Mouse (Mus musculus) liver, postnatal 0 days (tissue): ENCODE data around the gene Atp6v1g2. TPM values are rescaled to one million over a fixed set of nuclear protein-coding genes. Genes with fewer than 3 reads are reported as not detected.
A peak's percentile ranks its signal among the peaks of the same experiment; 100 is the strongest.

ENCODE experiments used
- ATAC-seq: fragments of 200-750 bp; cut with Nextera tagmentation; 2 replicates; pipeline ENCODE4 v1.8.0; 2017; ENCODE audit warnings: mild to moderate bottlenecking, moderate library complexity
- DNase-seq: peaks from one replicate; pipeline ENCODE4 v3.0.0-alpha.2; 2016
- H3K27ac ChIP-seq: fragments of 300-500 bp; sonication (generic); 2 replicates; pipeline ENCODE4 v1.5.1; 2014; ENCODE audit warnings: antibody characterized with exemption, moderate library complexity, mild to moderate bottlenecking, low read depth
- H3K27me3 ChIP-seq: fragments of 300-500 bp; sonication (generic); 2 replicates; pipeline ENCODE4 v1.6.1; 2014; ENCODE audit warnings: low read length, control low read depth, mixed read lengths; ENCODE audit not compliant: insufficient read depth
- H3K36me3 ChIP-seq: fragments of 300-500 bp; sonication (generic); replicated peaks from 2 replicates; pipeline ENCODE4 v1.6.1; 2014; ENCODE audit warnings: mild to moderate bottlenecking, control low read depth, low read length, moderate library complexity, mixed read lengths; ENCODE audit not compliant: insufficient read depth
- H3K4me1 ChIP-seq: fragments of 300-500 bp; sonication (generic); 2 replicates; pipeline ENCODE4 v1.6.1; 2014; ENCODE audit warnings: antibody characterized with exemption, mild to moderate bottlenecking, control low read depth; ENCODE audit not compliant: insufficient read depth
- H3K4me2 ChIP-seq: fragments of 300-500 bp; sonication (generic); 2 replicates; pipeline ENCODE4 v1.6.1; 2014; ENCODE audit warnings: low read depth, mild to moderate bottlenecking, low read length, moderate library complexity, mixed read lengths
- H3K4me3 ChIP-seq: fragments of 300-500 bp; sonication (generic); 2 replicates; pipeline ENCODE4 v1.5.1; 2014; ENCODE audit warnings: low read depth, low read length
- H3K9ac ChIP-seq: fragments of 300-500 bp; sonication (generic); replicated peaks from 2 replicates; pipeline ENCODE4 v1.6.1; 2014; ENCODE audit warnings: mild to moderate bottlenecking, moderate library complexity
- H3K9me3 ChIP-seq: fragments of 300-500 bp; sonication (generic); 2 replicates; pipeline ENCODE4 v1.6.1; 2016; ENCODE audit warnings: mild to moderate bottlenecking, control low read depth, low read length, mixed read lengths
- CTCF ChIP-seq: sonication (generic); IDR thresholded peaks from 2 replicates; pipeline ENCODE4 v1.5.1; 2016; ENCODE audit warnings: antibody characterized with exemption, low read depth
- EP300 ChIP-seq: IDR thresholded peaks from 2 replicates; pipeline ENCODE4 v1.6.1; 2016; ENCODE audit warnings: antibody characterized with exemption, low read depth, mild to moderate bottlenecking
- WGBS: fragments of 180-500 bp; shearing (Covaris S2); extraction: QIAGEN DNeasy Blood & Tissue Kit; methylation state at CpG from one replicate; pipeline ENCODE4 v1.1.7; 2014; ENCODE audit not compliant: insufficient replicate concordance; 5-methylcytosine and 5-hydroxymethylcytosine counted together
- polyA plus RNA-seq: library from polyadenylated mRNA; unstranded; fragments of >200 nt; fragmentation: Nextera tagmentation; extraction: Ambion mirVana; gene quantifications from 2 replicates; pipeline ENCODE4 v1.2.1, GENCODE M21; 2015

The Atp6v1g2 gene
- polyA plus RNA-seq, 1 experiment from 2014 or later, result 1.3 TPM

- Histone ChIP-seq H3K4me1 (peaks cover 16% of the 10 kb centered on the region), H3K4me2 (peak overlapping the region; percentile 80), H3K27ac (peak overlapping the region; percentile 78), H3K36me3 (no peaks in the 10 kb centered on the region; the same call in 1 of the 2 replicates), H3K9ac (peak overlapping the region; percentile 35), H3K27me3 (peaks cover 13% of the 10 kb centered on the region), H3K4me3 (peak overlapping the region; percentile 44), H3K9me3 (no peaks in the 10 kb centered on the region)
- peak; percentile 27; the same call in 1 of the 2 replicates for ATAC-seq
- no peak for DNase-seq
- WGBS, result 34% methylated on average over 19 of the region's 19 CpGs
- TF ChIP-seq CTCF, result no peak
- no peak for TF ChIP-seq EP300
Measured at GRCm38 (mm10) chr17:35194844-35195630, 38.4 kb upstream of the Atp6v1g2 start.

DNA sequence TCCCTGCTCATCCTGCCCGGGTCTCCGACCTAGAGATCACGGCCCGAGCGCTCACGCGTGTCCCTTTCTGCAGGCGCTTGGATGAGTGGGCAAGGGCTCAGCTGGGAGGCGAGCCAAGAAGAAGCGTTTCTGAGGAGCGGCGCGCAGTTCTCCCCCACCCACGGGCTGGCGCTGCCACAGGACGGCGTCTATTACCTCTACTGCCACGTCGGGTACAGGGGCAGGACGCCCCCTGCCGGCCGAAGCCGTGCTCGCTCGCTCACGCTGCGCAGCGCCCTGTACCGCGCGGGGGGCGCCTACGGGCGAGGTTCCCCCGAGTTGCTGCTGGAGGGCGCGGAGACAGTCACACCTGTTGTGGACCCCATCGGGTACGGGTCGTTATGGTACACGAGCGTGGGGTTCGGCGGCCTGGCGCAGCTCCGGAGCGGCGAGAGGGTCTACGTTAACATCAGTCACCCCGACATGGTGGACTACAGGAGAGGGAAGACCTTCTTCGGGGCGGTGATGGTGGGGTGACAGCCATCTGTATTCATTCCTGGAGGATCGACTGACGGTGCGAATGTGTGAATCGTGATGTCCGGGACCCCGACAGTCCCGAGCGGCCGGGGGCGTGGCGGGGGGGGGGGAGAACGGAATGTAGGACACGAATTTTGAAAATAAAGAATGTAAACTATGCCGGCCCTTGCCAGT, 37.7 kb upstream of the Atp6v1g2 start:
- DNase-seq (peak; percentile 88), ATAC-seq (peak; percentile 82)
- H3K4me2 ChIP-seq, result peak overlapping the region; percentile 80
- 1% methylated on average over 57 of the region's 66 CpGs for WGBS
- peak; percentile 98 for TF ChIP-seq CTCF
- no peak for TF ChIP-seq EP300
- H3K27me3 ChIP-seq, result peaks cover 16% of the 10 kb centered on the region
- no peaks in the 10 kb centered on the region; the same call in 1 of the 2 replicates for H3K36me3 ChIP-seq
- H3K27ac ChIP-seq, result peak overlapping the region; percentile 78; the same call in 1 of the 2 replicates
- H3K4me3 ChIP-seq, result peak overlapping the region; percentile 44
- peaks cover 16% of the 10 kb centered on the region for H3K4me1 ChIP-seq
- peak overlapping the region; percentile 35 for H3K9ac ChIP-seq
- no peaks in the 10 kb centered on the region for H3K9me3 ChIP-seq

- no peak overlapping the region for H3K27ac ChIP-seq
- ATAC-seq (no peak), DNase-seq (no peak)
- H3K9ac ChIP-seq, result no peak overlapping the region
- no peaks in the 10 kb centered on the region for H3K9me3 ChIP-seq
- whole genome bisulfite sequencing, result 38% methylated on average over 9 of the region's 9 CpGs
- H3K36me3 ChIP-seq, result no peaks in the 10 kb centered on the region; the same call in 1 of the 2 replicates
- peak overlapping the region; percentile 80 for H3K4me2 ChIP-seq
- peaks cover 20% of the 10 kb centered on the region for H3K27me3 ChIP-seq
- peaks cover 16% of the 10 kb centered on the region for H3K4me1 ChIP-seq
- peak overlapping the region; percentile 44 for H3K4me3 ChIP-seq
- TF ChIP-seq CTCF (no peak), EP300 (no peak)
Measured at GRCm38 (mm10) chr17:35196321-35196641, 37.2 kb upstream of the Atp6v1g2 start.

- WGBS, result 24% methylated on average over 4 of the region's 6 CpGs
- ATAC-seq (no peak), DNase-seq (no peak)
- H3K4me3 ChIP-seq, result no peak overlapping the region
- TF ChIP-seq CTCF (no peak), EP300 (no peak)
- no peaks in the 10 kb centered on the region; the same call in 1 of the 2 replicates for H3K36me3 ChIP-seq
- H3K4me1 ChIP-seq, result peaks cover 14% of the 10 kb centered on the region
- H3K9me3 ChIP-seq, result no peaks in the 10 kb centered on the region
- peaks cover 23% of the 10 kb centered on the region for H3K27me3 ChIP-seq
- no peak overlapping the region for H3K4me2 ChIP-seq
- no peak overlapping the region for H3K9ac ChIP-seq
- no peak overlapping the region for H3K27ac ChIP-seq
Measured at GRCm38 (mm10) chr17:35197126-35197525, 36.3 kb upstream of the Atp6v1g2 start.

DNA sequence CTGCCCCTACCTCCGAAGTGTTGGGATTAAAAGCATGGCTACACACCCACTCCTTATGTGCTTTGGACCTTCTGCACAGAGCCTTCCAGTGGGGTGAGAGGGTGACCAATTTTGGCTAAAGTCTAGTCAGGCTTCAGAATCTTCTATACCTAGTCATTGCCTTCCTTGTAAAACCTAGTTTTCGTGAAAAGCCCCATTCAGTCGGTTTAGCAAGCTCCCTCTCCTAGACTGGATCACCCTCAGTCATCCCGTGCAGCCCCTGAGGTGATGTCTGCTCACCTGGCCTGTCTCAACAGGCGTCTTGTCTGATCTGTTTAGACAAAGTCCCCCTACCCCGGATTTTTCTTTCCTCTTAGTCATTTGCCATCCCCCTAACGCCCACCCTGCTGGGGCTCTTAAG, 35.4 kb upstream of the Atp6v1g2 start:
- Histone ChIP-seq H3K9me3 (no peaks in the 10 kb centered on the region), H3K4me2 (no peak overlapping the region), H3K27me3 (peaks cover 26% of the 10 kb centered on the region), H3K4me3 (no peak overlapping the region), H3K9ac (no peak overlapping the region), H3K36me3 (no peaks in the 10 kb centered on the region; the same call in 1 of the 2 replicates), H3K27ac (no peak overlapping the region), H3K4me1 (peaks cover 16% of the 10 kb centered on the region)
- no peak for ATAC-seq
- 69% methylated on average over 7 of the region's 7 CpGs for WGBS
- no peak for DNase-seq
- TF ChIP-seq EP300, result no peak
- no peak for TF ChIP-seq CTCF

- H3K27me3 ChIP-seq, result peaks cover 34% of the 10 kb centered on the region
- no peak for ATAC-seq
Measured at GRCm38 (mm10) chr17:35198946-35199345, 34.5 kb upstream of the Atp6v1g2 start.

More at GRCm38 (mm10) chr17:35198946-35199345, 34.5 kb upstream of the Atp6v1g2 start:
- Histone ChIP-seq H3K9me3 (no peaks in the 10 kb centered on the region), H3K9ac (no peak overlapping the region), H3K4me3 (no peak overlapping the region), H3K4me1 (peaks cover 16% of the 10 kb centered on the region), H3K36me3 (no peaks in the 10 kb centered on the region; the same call in 1 of the 2 replicates), H3K4me2 (no peak overlapping the region), H3K27ac (no peak overlapping the region)
- DNase-seq, result no peak
- 60% methylated on average over 8 of the region's 8 CpGs for WGBS
- no peak for TF ChIP-seq EP300
